Mouse (Mus musculus): ENCODE measurements around the gene Xlr3c. TPM values are rescaled to one million over a fixed set of nuclear protein-coding genes. Genes with fewer than 3 reads are reported as not detected.

Xlr3c gene
- not detected in 2 replicates for polyA plus RNA-seq (2012; rRNA removed)

DNA sequence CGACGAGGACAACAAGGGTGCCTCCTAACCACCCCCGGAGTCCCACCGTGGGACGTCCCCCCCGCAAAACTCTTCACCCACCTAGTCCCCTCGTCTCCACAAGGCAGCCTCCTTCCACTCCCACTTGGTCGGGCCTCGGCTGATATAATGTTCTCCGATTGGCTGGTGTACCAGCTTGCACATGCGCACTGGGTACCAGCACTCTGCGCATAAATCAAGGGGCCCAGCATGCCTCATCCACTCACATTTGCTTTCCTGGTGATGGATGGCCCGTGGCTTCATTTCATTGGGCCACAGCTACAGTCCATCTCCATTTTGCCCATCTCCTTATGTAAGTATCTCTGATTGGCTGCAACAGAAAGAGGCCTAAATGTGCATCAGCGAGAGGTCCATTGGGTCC lies at the start of gene Xlr3c:
Gene Xlr3c, minus strand, starts transcription at position 121 of the 400 bp plus-strand sequence.

DNA sequence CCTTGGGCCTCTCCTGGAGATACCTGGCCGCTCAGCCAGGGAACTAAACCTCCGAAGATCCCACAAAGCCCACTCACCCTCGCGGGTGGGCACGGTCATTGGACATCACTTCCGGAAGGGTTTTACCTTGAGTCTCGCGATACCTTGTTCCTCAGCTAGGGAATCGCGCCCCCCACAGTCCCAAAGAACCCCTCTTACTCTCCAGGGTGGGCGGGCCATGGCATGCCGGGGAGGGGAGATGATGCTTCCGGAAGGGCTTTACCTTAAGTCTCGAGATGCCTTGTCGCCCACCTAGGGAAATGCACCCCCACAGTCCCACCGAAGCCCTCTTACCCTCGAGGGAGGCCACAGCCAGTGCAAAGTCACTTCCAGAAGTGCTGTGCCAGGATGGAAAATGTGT lies 27.7 kb upstream of the Xlr3c start, which contains the start of the genes Xlr5a and Xlr5c:
Gene Xlr5a, minus strand, starts transcription at position 101 of the 400 bp plus-strand sequence.
Gene Xlr5c, minus strand, starts transcription at position 101 of the 400 bp plus-strand sequence.

DNA sequence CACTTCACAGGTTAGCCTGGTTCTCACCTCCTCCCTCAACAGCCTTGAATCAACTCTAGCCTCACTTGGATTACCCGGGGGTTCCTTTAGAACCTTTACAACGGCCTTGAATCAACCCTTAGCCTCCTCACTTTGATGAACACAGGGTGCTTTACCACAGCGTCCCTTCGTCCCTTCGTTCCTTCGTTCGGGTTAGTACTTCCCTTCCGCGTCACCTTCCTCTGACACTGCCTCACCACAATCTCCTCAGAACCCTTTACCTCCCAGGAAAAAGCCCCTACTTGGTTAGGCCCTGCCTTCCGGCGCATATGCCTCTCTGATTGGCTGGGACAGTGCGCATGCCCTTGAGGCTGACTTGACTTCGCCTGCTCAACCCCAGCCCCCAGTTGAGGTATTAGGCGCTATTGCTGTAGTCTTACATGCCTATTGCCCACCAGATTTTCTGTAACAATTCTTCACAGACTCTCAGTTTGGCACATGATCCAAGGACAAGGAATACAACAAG lies 22.3 kb downstream of the Xlr3c start, which contains the start of gene Xlr4c:
Gene Xlr4c, minus strand, starts transcription at position 310 of the 505 bp plus-strand sequence.

DNA sequence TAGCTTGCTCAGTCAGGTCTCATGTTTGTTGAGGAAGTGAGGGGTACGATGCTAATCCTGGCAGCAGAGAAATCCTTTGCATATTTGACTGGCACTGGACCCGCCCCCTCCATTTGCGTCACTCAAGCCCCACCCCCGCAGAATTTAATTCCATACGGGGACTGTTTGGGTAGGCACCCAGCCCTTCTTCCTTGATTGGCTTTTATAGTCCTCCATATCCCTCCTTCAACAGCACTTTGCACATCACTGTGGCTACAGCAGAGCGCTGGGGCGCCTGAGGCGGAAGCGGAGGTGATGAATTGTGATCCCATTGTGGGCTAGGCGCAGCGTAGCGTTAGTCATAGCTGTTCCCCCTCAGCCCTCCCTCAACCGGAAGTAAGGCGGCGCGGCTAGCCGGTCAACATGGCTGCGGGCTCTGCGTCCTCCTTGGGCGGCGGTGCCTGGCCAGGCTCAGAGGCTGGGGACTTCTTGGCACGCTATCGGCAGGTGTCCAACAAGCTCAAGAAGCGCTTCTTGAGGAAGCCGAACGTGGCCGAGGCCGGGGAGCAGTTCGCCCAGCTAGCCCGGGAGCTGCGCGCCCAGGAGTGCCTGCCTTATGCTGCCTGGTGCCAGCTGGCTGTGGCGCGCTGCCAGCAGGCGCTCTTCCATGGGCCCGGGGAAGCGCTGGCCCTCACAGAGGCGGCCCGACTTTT lies 37.1 kb downstream of the Xlr3c start, which contains the start of gene F8a:
Gene F8a, plus strand, starts transcription at position 378 of the 692 bp plus-strand sequence.

DNA sequence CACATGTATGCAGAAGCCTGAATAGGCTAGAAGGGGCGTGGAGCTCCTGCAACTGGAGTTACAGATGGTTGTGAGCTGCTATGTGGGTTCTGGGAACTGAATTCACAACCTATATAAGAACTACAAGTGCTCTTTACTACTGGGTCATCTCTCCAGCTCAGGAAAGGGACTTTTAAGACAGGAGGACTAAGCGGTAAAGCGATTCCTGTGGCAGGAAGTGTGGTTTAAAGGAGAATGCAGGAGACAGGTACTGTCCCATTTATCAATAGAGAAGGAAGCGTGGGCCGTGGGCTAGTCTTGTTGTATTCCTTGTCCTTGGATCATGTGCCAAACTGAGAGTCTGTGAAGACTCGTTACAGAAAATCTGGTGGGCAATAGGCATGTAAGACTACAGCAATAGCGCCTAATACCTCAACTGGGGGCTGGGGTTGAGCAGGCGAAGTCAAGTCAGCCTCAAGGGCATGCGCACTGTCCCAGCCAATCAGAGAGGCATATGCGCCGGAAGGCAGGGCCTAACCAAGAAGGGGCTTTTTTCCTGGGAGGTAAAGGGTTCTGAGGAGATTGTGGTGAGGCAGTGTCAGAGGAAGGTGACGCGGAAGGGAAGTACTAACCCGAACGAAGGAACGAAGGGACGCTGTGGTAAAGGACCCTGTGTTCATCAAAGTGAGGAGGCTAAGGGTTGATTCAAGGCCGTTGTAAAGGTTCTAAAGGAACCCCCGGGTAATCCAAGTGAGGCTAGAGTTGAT lies 51.2 kb downstream of the Xlr3c start, which contains the start of gene Xlr4b:
Gene Xlr4b, plus strand, starts transcription at position 515 of the 746 bp plus-strand sequence.

Other genes with a start within 250 kb of the Xlr3c start
- 0.23 TPM in 1 of 2 replicates, not detected in the other for gene Pnma5, start 228.3 kb downstream of the Xlr3c start, polyA plus RNA-seq (2012; rRNA removed)
- gene Pnma3, start 200.6 kb downstream of the Xlr3c start, polyA plus RNA-seq (2012; rRNA removed): not detected in 2 replicates
- 1.2 and 5.0 TPM in 2 replicates for gene Xlr4a, start 182.9 kb downstream of the Xlr3c start, polyA plus RNA-seq (2012; rRNA removed)
- 7.3 and 9.4 TPM in 2 replicates for gene Xlr3a, start 168.3 kb downstream of the Xlr3c start, polyA plus RNA-seq (2012; rRNA removed)
- 0.30 and 0.37 TPM in 2 replicates for gene Gm14685, start 148.3 kb downstream of the Xlr3c start, polyA plus RNA-seq (2012; rRNA removed)
- gene Xlr5b, start 116.6 kb downstream of the Xlr3c start, polyA plus RNA-seq (2012; rRNA removed): 0.12 TPM in 1 of 2 replicates, not detected in the other
- gene DXBay18, start 115.9 kb downstream of the Xlr3c start, polyA plus RNA-seq (2012; rRNA removed): 0.19 and 0.50 TPM in 2 replicates
- not detected in 2 replicates for gene Spin2d, start 88.4 kb downstream of the Xlr3c start, polyA plus RNA-seq (2012; rRNA removed)
- gene Xlr3b, start 73.2 kb downstream of the Xlr3c start, polyA plus RNA-seq (2012; rRNA removed): 6.0 and 6.9 TPM in 2 replicates
- gene Xlr4b, start 51.1 kb downstream of the Xlr3c start, polyA plus RNA-seq (2012; rRNA removed): 0.87 and 3.3 TPM in 2 replicates
- gene F8a, start 37.1 kb downstream of the Xlr3c start, polyA plus RNA-seq (2012; rRNA removed): 2.0 and 2.2 TPM in 2 replicates
- gene Xlr4c, start 22.3 kb downstream of the Xlr3c start, polyA plus RNA-seq (2012; rRNA removed): 0.19 and 0.41 TPM in 2 replicates
- 0.13 and 0.38 TPM in 2 replicates for gene Xlr5a, start 27.6 kb upstream of the Xlr3c start, polyA plus RNA-seq (2012; rRNA removed)
- not detected in 2 replicates for gene Xlr5c, start 27.6 kb upstream of the Xlr3c start, polyA plus RNA-seq (2012; rRNA removed)
- gene Gm45015, start 71.5 kb upstream of the Xlr3c start, polyA plus RNA-seq (2012; rRNA removed): not detected in 2 replicates
- gene Zfp275, start 77.2 kb upstream of the Xlr3c start, polyA plus RNA-seq (2012; rRNA removed): 5.3 and 6.1 TPM in 2 replicates
- gene Gm18336, start 133.3 kb upstream of the Xlr3c start, polyA plus RNA-seq (2012; rRNA removed): not detected in 2 replicates
- 0.01 TPM in 2 replicates for gene Zfp92, start 145.7 kb upstream of the Xlr3c start, polyA plus RNA-seq (2012; rRNA removed)
- not detected in 2 replicates for gene Trex2, start 170.0 kb upstream of the Xlr3c start, polyA plus RNA-seq (2012; rRNA removed)
- 19.4 and 21.1 TPM in 2 replicates for gene Haus7, start 193.7 kb upstream of the Xlr3c start, polyA plus RNA-seq (2012; rRNA removed)
- 31.1 and 33.2 TPM in 2 replicates for gene Bgn, start 218.2 kb upstream of the Xlr3c start, polyA plus RNA-seq (2012; rRNA removed)
- gene Atp2b3, start 237.7 kb upstream of the Xlr3c start, polyA plus RNA-seq (2012; rRNA removed): not detected in 2 replicates